21 mouse cellular contexts compared by ENCODE assay signal in genomic region chrX:42194608-42195007, GRCm38 (mm10). TPM values are rescaled to one million over a fixed set of nuclear protein-coding genes. Genes with fewer than 3 reads are reported as not detected.
DNase-seq lines count a peak whose midpoint lies in the region; ATAC-seq and TF ChIP-seq lines count a peak whose summit lies in the region.
"Had no signal": no experiment of that assay in that cellular context is flagged by ENCODE, and none has a peak within 500 bp of the region (broad histone marks: within the 10 kb centered on the region; RNA-seq: fewer than 3 reads in every experiment).

No protein-coding gene starts in this region.

- WGBS in thymus, adult 2 months: 28% methylated on average over 3 of the region's 3 CpGs

- H3K27ac ChIP-seq in thymus, adult 2 months (ENCODE audit: control insufficient read depth, insufficient read depth, low read length): no peak overlapping the region
- H3K27ac ChIP-seq: embryonic facial prominence, embryonic 10.5 days; embryonic facial prominence, embryonic 12.5 days; forebrain, embryonic 13.5 days; forebrain, embryonic 15.5 days had no signal

- H3K4me1 ChIP-seq in thymus, adult 2 months (replicated peaks; ENCODE audit: control insufficient read depth, insufficient read depth, low read length): no peaks in the 10 kb centered on the region
- H3K4me1 ChIP-seq: embryonic facial prominence, embryonic 10.5 days; embryonic facial prominence, embryonic 12.5 days; forebrain, embryonic 13.5 days; forebrain, embryonic 15.5 days had no signal

- TF ChIP-seq CTCF in thymus, adult 2 months (IDR thresholded peaks at IDR 0.05; ENCODE audit: borderline replicate concordance, control insufficient read depth, extremely low read depth, insufficient read depth, low read length, poor library complexity): no peak

- H3K36me3 ChIP-seq in thymus, adult 2 months (ENCODE audit: control insufficient read depth, insufficient read depth, low read length): no peaks in the 10 kb centered on the region
- H3K36me3 ChIP-seq: embryonic facial prominence, embryonic 10.5 days; embryonic facial prominence, embryonic 12.5 days; forebrain, embryonic 15.5 days had no signal

- peak; percentile 29 for DNase-seq in 416B (ENCODE audit: low read depth)
- DNase-seq in thymus, adult 2 months: no peak
- no peak for DNase-seq in B cell, adult 2 months
- DNase-seq in thymus, postnatal 14 days: no peak
- DNase-seq: adrenal gland, adult 2 months; adrenal gland, postnatal 10 days; adrenal gland, postnatal 25 days; cerebellum, adult 11 months; cerebellum, adult 18-20 months; cerebellum, adult 8-10 months; cerebellum, adult 9-11 months; cerebellum, postnatal 14 days; cerebellum, postnatal 36 days; forebrain, postnatal 0 days had no signal

- TF ChIP-seq POLR2A in thymus, adult 2 months (IDR thresholded peaks at IDR 0.05; ENCODE audit: control insufficient read depth, extremely low read depth, insufficient read depth, low read length, poor library complexity): no peak

- no peak overlapping the region for H3K4me3 ChIP-seq in thymus, adult 2 months (ENCODE audit: control insufficient read depth, insufficient read depth, low read length)
- H3K4me3 ChIP-seq: embryonic facial prominence, embryonic 10.5 days; embryonic facial prominence, embryonic 12.5 days; forebrain, embryonic 13.5 days; forebrain, embryonic 15.5 days had no signal

- ATAC-seq in CD4-positive, CD25-positive, alpha-beta regulatory T cell, adult 4 months: peak; percentile 47
- peak; percentile 58; the same call in 1 of the 2 replicates for ATAC-seq in common myeloid progenitor, adult 5-6 weeks (replicated peaks; ENCODE audit: low read depth, poor library complexity, severe bottlenecking)
- ATAC-seq: forebrain, embryonic 13.5 days; forebrain, embryonic 15.5 days; forebrain, postnatal 0 days had no signal

- no peaks in the 10 kb centered on the region for H3K27me3 ChIP-seq in thymus, adult 2 months (ENCODE audit: control insufficient read depth, insufficient read depth, low read length)
- H3K27me3 ChIP-seq: CH12.LX; embryonic facial prominence, embryonic 12.5 days; forebrain, embryonic 13.5 days; forebrain, embryonic 15.5 days had no signal

RNA-seq across cellular contexts. Expression of gene Stag2, which starts 45.5 kb away (rescaled TPM):
- polyA plus RNA-seq in CD4-positive, CD25-positive, alpha-beta regulatory T cell, adult 4 months (2017; shearing (Covaris generic)): 10 to 100 TPM; 86.9 to 92.7 TPM
- 607 and 806 TPM in 2 replicates for total RNA-seq in common myeloid progenitor, adult 5-6 weeks (2017)
- 19.9 and 23.0 TPM in 2 replicates for polyA plus RNA-seq in thymus, adult 2 months (2012; rRNA removed)
